Mouse (Mus musculus): Measurements from ENCODE around the gene Kank1.

- TF ChIP-seq CTCF (IDR thresholded peaks at IDR 0.05; ENCODE audit: extremely low read depth, insufficient read length, insufficient replicate concordance, low read depth, low read length) (no peak), POLR2A (IDR thresholded peaks at IDR 0.05; ENCODE audit: low read depth, low read length) (no peak)
These were observed 183.2 kb downstream of the Kank1 start for GRCm38 (mm10) chr19:25419983-25420382.
